Mouse (Mus musculus): Measurements from ENCODE around the gene Ehmt1. TPM values are rescaled to one million over a fixed set of nuclear protein-coding genes. Genes with fewer than 3 reads are reported as not detected.

Gene Ehmt1
- 121 and 131 TPM in 2 replicates for polyA plus RNA-seq (2012; rRNA removed)

GRCm38 (mm10) chr2:24918930-24919838 is at the start of gene Ehmt1:
Gene Ehmt1 (minus strand): TSS chr2:24919614.

GRCm38 (mm10) chr2:24962304-24963000 is 43.0 kb upstream of the Ehmt1 start, which contains the start of gene Dph7:
Gene Dph7 (plus strand): TSS chr2:24962400.

GRCm38 (mm10) chr2:24949421-24950188 is 30.2 kb upstream of the Ehmt1 start, which contains the start of gene Zmynd19:
Gene Zmynd19 (plus strand): TSS chr2:24949792.

GRCm38 (mm10) chr2:24935057-24935796 is 15.8 kb upstream of the Ehmt1 start, which contains the start of gene Arrdc1:
Gene Arrdc1 (minus strand): TSS chr2:24935252.

GRCm38 (mm10) chr2:24763115-24763557 is 156.3 kb downstream of the Ehmt1 start, which contains the start of gene Cacna1b:
Gene Cacna1b (minus strand): TSS chr2:24763152.

Other genes starting within 250 kb of the Ehmt1 start
- 43.4 and 59.1 TPM in 2 replicates for gene Cacna1b, start 156.5 kb downstream of the Ehmt1 start, polyA plus RNA-seq (2012; rRNA removed)
- gene Arrdc1, start 15.6 kb upstream of the Ehmt1 start, polyA plus RNA-seq (2012; rRNA removed) = 56.1 and 59.7 TPM in 2 replicates
- 37.8 and 41.6 TPM in 2 replicates for gene Zmynd19, start 30.2 kb upstream of the Ehmt1 start, polyA plus RNA-seq (2012; rRNA removed)
- 36.8 TPM in 2 replicates for gene Dph7, start 42.8 kb upstream of the Ehmt1 start, polyA plus RNA-seq (2012; rRNA removed)
- gene Mrpl41, start 55.5 kb upstream of the Ehmt1 start, polyA plus RNA-seq (2012; rRNA removed) = 109 and 115 TPM in 2 replicates
- 6.6 and 6.9 TPM in 2 replicates for gene Pnpla7, start 56.4 kb upstream of the Ehmt1 start, polyA plus RNA-seq (2012; rRNA removed)
- gene Nsmf, start 134.7 kb upstream of the Ehmt1 start, polyA plus RNA-seq (2012; rRNA removed) = 192 and 216 TPM in 2 replicates
- 0.07 TPM in 1 of 2 replicates, not detected in the other for gene Entpd8, start 160.7 kb upstream of the Ehmt1 start, polyA plus RNA-seq (2012; rRNA removed)
- 0.24 TPM in 1 of 2 replicates, not detected in the other for gene Noxa1, start 175.5 kb upstream of the Ehmt1 start, polyA plus RNA-seq (2012; rRNA removed)